Mouse (Mus musculus) thymus, adult 2 months (tissue): ENCODE data around the gene Fgf5.

Source experiments
- CTCF ChIP-seq: fragments of 200-500 bp; IDR thresholded peaks from 2 replicates; pipeline ENCODE4 v1.5.1; 2012; ENCODE audit warnings: mild to moderate bottlenecking, control low read depth, low read length, moderate library complexity, borderline replicate concordance; ENCODE audit not compliant: control insufficient read depth, poor library complexity, insufficient read depth; ENCODE audit errors: extremely low read depth
- POLR2A ChIP-seq: fragments of 200-500 bp; IDR thresholded peaks from 2 replicates; pipeline ENCODE4 v1.6.1; 2012; ENCODE audit warnings: mild to moderate bottlenecking, low read length, control low read depth, moderate library complexity; ENCODE audit not compliant: control insufficient read depth, poor library complexity, insufficient read depth; ENCODE audit errors: extremely low read depth

GRCm38 (mm10) chr5:98290642-98291041, 36.7 kb downstream of the Fgf5 start:
- no peak for TF ChIP-seq CTCF
- no peak for TF ChIP-seq POLR2A
